Mouse (Mus musculus) testis, adult 2 months (tissue): ENCODE data around the gene Twnk.

Experiments
- CTCF ChIP-seq: fragments of 200-500 bp; IDR thresholded peaks from 2 replicates; pipeline ENCODE4 v1.5.1; 2012; ENCODE audit warnings: low read depth, mild to moderate bottlenecking, inconsistent platforms, low read length, moderate library complexity; ENCODE audit not compliant: control insufficient read depth, insufficient read depth, insufficient replicate concordance
- POLR2A ChIP-seq: fragments of 200-500 bp; IDR thresholded peaks from 2 replicates; pipeline ENCODE4 v1.6.1; 2012; ENCODE audit warnings: low read depth, mild to moderate bottlenecking, inconsistent platforms, low read length, moderate library complexity; ENCODE audit not compliant: control insufficient read depth

DNA sequence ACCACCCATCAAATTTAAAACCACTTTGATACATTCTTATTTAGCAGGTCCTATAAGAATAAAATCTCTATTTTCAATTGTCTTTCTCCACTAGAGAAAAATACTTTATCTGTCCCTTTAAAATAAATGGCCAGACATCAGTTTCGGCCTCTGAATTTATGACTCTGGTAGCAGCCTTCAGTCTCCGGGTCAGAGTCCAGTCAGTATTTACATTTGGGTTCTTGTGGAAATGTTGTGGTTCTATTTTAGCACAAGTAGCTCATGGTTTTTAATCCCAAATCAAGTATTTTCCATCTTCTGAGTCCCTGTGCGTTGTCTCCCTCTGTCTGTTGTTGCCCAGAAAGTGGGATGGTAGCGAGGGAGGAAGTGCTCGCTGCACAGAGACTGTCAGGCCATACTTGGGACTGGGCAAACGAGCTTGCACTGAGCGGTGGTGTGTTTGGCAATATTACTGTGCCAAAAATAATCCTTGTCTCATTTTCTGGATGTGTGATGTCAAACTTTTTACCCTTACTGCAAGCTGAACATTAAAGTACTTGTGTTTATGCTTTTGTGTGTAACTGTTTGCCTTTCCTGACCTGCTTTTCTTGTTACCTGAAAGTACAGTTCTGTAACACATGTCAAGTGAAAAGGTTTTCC lies 22.9 kb upstream of the Twnk start:
- no peak for TF ChIP-seq CTCF
- TF ChIP-seq POLR2A = no peak
